Mouse (Mus musculus): ENCODE data around the gene Dscaml1. TPM values are rescaled to one million over a fixed set of nuclear protein-coding genes. Genes with fewer than 3 reads are reported as not detected.

Dscaml1 gene
- polyA plus RNA-seq, 1 experiment from 2014 or later: 0.54 TPM

- H3K27ac ChIP-seq (ENCODE audit: low read length): no peak overlapping the region
- H3K4me3 ChIP-seq (ENCODE audit: low read length): no peak overlapping the region
- no peaks in the 10 kb centered on the region for H3K36me3 ChIP-seq (ENCODE audit: control insufficient read depth, insufficient read depth)
- H3K9ac ChIP-seq (ENCODE audit: low read length): no peak overlapping the region
- no peaks in the 10 kb centered on the region for H3K9me3 ChIP-seq (replicated peaks; ENCODE audit: control insufficient read depth, low read length)
- peaks cover 3% of the 10 kb centered on the region; the same call in 1 of the 2 replicates for H3K27me3 ChIP-seq (ENCODE audit: control insufficient read depth, insufficient read depth, low read length)
- no peak overlapping the region for H3K4me2 ChIP-seq (ENCODE audit: low read depth, low read length)
- no peak for ATAC-seq (replicated peaks; ENCODE audit: extremely low read depth, insufficient read depth, low FRiP score)
- WGBS: 69% methylated on average over 9 of the region's 9 CpGs
- no peaks in the 10 kb centered on the region for H3K4me1 ChIP-seq (ENCODE audit: control insufficient read depth, insufficient read depth, low read length)
Measured at GRCm38 (mm10) chr9:45675931-45676330, 249.5 kb downstream of the Dscaml1 start.

GRCm38 (mm10) chr9:45676578-45676977 lies 250.2 kb downstream of the Dscaml1 start:
- Histone ChIP-seq H3K9me3 (replicated peaks; ENCODE audit: control insufficient read depth, low read length) (no peaks in the 10 kb centered on the region), H3K4me1 (ENCODE audit: control insufficient read depth, insufficient read depth, low read length) (no peaks in the 10 kb centered on the region), H3K27me3 (ENCODE audit: control insufficient read depth, insufficient read depth, low read length) (peaks cover 3% of the 10 kb centered on the region; the same call in 1 of the 2 replicates), H3K36me3 (ENCODE audit: control insufficient read depth, insufficient read depth) (no peaks in the 10 kb centered on the region), H3K27ac (ENCODE audit: low read length) (no peak overlapping the region), H3K9ac (ENCODE audit: low read length) (no peak overlapping the region), H3K4me3 (ENCODE audit: low read length) (no peak overlapping the region), H3K4me2 (ENCODE audit: low read depth, low read length) (no peak overlapping the region)
- 71% methylated on average over 8 of the region's 8 CpGs for WGBS
- ATAC-seq (replicated peaks; ENCODE audit: extremely low read depth, insufficient read depth, low FRiP score): no peak

DNA sequence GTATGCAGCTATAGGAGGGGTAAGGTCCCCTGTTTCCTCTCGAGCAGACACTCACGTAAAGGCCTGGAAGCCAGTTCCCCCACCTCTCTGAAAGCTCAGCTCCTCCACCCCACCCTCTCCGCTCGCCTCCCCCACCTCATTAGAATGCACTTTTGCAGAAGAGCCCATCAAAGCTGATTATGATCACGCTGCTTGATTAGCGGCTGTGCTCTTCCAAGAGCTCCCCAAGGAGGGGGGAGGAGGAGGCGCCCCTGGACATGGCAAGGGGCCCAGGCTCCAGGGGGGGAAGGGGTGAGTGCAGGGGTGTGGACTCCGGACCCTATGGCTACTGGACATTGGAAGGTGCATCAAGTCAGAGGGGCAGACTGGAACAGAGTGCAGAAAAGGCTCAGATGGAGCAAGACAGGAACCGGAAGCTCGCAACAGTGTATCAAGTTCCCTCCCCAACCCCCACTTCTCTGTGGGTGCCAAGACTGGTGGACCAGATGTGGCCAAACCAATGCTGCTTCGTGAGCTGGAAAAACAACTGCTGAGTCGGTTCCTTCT lies 250.9 kb downstream of the Dscaml1 start:
- no peak overlapping the region for H3K4me3 ChIP-seq (ENCODE audit: low read length)
- H3K4me2 ChIP-seq (ENCODE audit: low read depth, low read length): peak overlapping the region; percentile 21; the same call in 1 of the 2 replicates
- no peaks in the 10 kb centered on the region for H3K4me1 ChIP-seq (ENCODE audit: control insufficient read depth, insufficient read depth, low read length)
- 33% methylated on average over 12 of the region's 12 CpGs for WGBS
- H3K36me3 ChIP-seq (ENCODE audit: control insufficient read depth, insufficient read depth): no peaks in the 10 kb centered on the region
- H3K27ac ChIP-seq (ENCODE audit: low read length): no peak overlapping the region
- H3K9me3 ChIP-seq (replicated peaks; ENCODE audit: control insufficient read depth, low read length): no peaks in the 10 kb centered on the region
- ATAC-seq (replicated peaks; ENCODE audit: extremely low read depth, insufficient read depth, low FRiP score): no peak
- peaks cover 3% of the 10 kb centered on the region; the same call in 1 of the 2 replicates for H3K27me3 ChIP-seq (ENCODE audit: control insufficient read depth, insufficient read depth, low read length)
- no peak overlapping the region for H3K9ac ChIP-seq (ENCODE audit: low read length)

GRCm38 (mm10) chr9:45677952-45678663 lies 251.7 kb downstream of the Dscaml1 start:
- Histone ChIP-seq H3K9me3 (replicated peaks; ENCODE audit: control insufficient read depth, low read length) (no peaks in the 10 kb centered on the region), H3K27me3 (ENCODE audit: control insufficient read depth, insufficient read depth, low read length) (peaks cover 3% of the 10 kb centered on the region; the same call in 1 of the 2 replicates), H3K9ac (ENCODE audit: low read length) (no peak overlapping the region), H3K4me2 (ENCODE audit: low read depth, low read length) (no peak overlapping the region), H3K36me3 (ENCODE audit: control insufficient read depth, insufficient read depth) (no peaks in the 10 kb centered on the region), H3K4me3 (ENCODE audit: low read length) (no peak overlapping the region), H3K27ac (ENCODE audit: low read length) (no peak overlapping the region), H3K4me1 (ENCODE audit: control insufficient read depth, insufficient read depth, low read length) (no peaks in the 10 kb centered on the region)
- 66% methylated on average over 8 of the region's 8 CpGs for WGBS
- no peak for ATAC-seq (replicated peaks; ENCODE audit: extremely low read depth, insufficient read depth, low FRiP score)

- H3K27me3 ChIP-seq (ENCODE audit: control insufficient read depth, insufficient read depth, low read length): peaks cover 6% of the 10 kb centered on the region; the same call in 1 of the 2 replicates
- no peak overlapping the region for H3K9ac ChIP-seq (ENCODE audit: low read length)
- no peak overlapping the region for H3K4me2 ChIP-seq (ENCODE audit: low read depth, low read length)
- H3K27ac ChIP-seq (ENCODE audit: low read length): no peak overlapping the region
- WGBS: 61% methylated on average over 4 of the region's 4 CpGs
- ATAC-seq (replicated peaks; ENCODE audit: extremely low read depth, insufficient read depth, low FRiP score): no peak
- H3K4me3 ChIP-seq (ENCODE audit: low read length): no peak overlapping the region
- no peaks in the 10 kb centered on the region for H3K9me3 ChIP-seq (replicated peaks; ENCODE audit: control insufficient read depth, low read length)
- no peaks in the 10 kb centered on the region for H3K4me1 ChIP-seq (ENCODE audit: control insufficient read depth, insufficient read depth, low read length)
- no peaks in the 10 kb centered on the region for H3K36me3 ChIP-seq (ENCODE audit: control insufficient read depth, insufficient read depth)
Measured at GRCm38 (mm10) chr9:45678664-45679026, 252.2 kb downstream of the Dscaml1 start.

DNA sequence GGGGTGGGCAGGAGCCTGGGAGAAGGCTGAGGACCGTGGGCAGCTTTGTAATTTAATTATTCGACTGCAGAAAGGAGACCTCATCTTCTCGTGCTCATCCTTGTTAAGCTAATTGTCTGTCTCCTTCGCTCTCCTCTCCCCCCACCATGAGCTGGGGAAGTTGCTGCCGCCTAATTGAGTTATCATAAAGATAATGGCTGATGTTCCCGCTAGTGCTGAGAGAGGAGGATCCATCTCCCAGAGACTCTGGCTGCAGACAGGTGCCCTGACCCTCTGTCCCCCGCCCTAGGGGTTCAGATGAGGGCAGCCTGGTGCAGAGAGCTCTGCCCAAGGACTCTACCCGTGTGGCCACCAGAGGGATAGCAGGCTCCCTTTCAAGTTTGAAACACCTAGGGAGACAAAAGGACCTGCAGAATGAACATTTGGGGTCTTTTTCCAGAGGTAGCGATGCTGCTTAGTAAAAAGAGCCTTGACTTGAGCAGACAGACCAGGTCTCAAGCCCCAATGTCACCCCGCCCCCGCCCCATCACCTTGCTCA lies 256.1 kb downstream of the Dscaml1 start:
- H3K4me1 ChIP-seq (ENCODE audit: control insufficient read depth, insufficient read depth, low read length): no peaks in the 10 kb centered on the region
- no peak overlapping the region for H3K9ac ChIP-seq (ENCODE audit: low read length)
- H3K9me3 ChIP-seq (replicated peaks; ENCODE audit: control insufficient read depth, low read length): no peaks in the 10 kb centered on the region
- 46% methylated on average over 11 of the region's 11 CpGs for WGBS
- no peak overlapping the region for H3K27ac ChIP-seq (ENCODE audit: low read length)
- no peak for ATAC-seq (replicated peaks; ENCODE audit: extremely low read depth, insufficient read depth, low FRiP score)
- no peak overlapping the region for H3K4me3 ChIP-seq (ENCODE audit: low read length)
- H3K36me3 ChIP-seq (ENCODE audit: control insufficient read depth, insufficient read depth): no peaks in the 10 kb centered on the region
- H3K27me3 ChIP-seq (ENCODE audit: control insufficient read depth, insufficient read depth, low read length): 0 out of 2 replicates have a peak, but pooled peaks cover 6% of the 10 kb centered on the region
- H3K4me2 ChIP-seq (ENCODE audit: low read depth, low read length): no peak overlapping the region

DNA sequence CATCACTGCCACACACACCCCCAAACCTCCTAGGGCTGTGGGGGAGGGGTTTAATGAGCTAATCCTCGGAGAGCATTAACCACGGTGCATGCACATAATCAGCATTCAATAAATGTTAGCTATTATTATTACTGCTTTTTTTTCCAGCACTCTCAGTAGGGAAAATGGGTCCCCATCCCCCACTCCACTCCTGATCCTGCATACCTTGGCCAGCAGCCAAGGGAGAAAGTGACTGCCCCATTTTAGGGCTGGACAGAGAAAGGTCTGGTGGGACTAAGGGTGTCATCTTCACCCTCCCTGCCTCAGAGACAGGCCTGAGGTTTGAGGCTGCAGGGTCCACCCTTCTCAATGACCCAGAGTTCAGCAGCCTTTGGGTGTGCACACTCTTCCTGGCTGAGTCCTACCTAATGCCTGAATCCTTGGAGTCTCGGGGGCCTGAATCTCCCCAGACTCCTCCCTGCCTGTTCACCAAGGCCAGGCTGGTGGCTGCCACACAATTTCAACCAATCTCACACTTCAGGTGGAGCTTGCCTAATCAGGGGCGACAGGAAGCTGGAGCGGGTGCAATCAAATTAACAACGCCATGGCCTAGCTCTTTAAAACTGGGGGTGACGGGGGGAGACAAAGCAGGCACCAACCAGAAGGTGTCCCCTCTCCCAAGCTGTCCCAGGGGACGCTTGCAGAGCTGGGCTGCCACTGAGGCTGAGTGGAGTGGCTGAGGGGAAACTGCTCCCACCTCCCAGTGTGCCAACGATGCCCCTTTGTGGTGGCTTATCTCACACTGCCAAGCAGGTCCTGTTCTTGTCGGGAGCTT lies 267.2 kb downstream of the Dscaml1 start:
- H3K36me3 ChIP-seq (ENCODE audit: control insufficient read depth, insufficient read depth): no peaks in the 10 kb centered on the region
- WGBS: 31% methylated on average over 10 of the region's 10 CpGs
- H3K27me3 ChIP-seq (ENCODE audit: control insufficient read depth, insufficient read depth, low read length): peaks cover 6% of the 10 kb centered on the region
- H3K4me3 ChIP-seq (ENCODE audit: low read length): no peak overlapping the region
- no peak overlapping the region for H3K9ac ChIP-seq (ENCODE audit: low read length)
- no peaks in the 10 kb centered on the region for H3K9me3 ChIP-seq (replicated peaks; ENCODE audit: control insufficient read depth, low read length)
- no peak overlapping the region for H3K27ac ChIP-seq (ENCODE audit: low read length)
- H3K4me1 ChIP-seq (ENCODE audit: control insufficient read depth, insufficient read depth, low read length): peaks cover 8% of the 10 kb centered on the region
- H3K4me2 ChIP-seq (ENCODE audit: low read depth, low read length): no peak overlapping the region
- ATAC-seq (replicated peaks; ENCODE audit: extremely low read depth, insufficient read depth, low FRiP score): no peak; the same call in 1 of the 2 replicates

- Histone ChIP-seq H3K4me3 (ENCODE audit: low read length) (no peak overlapping the region), H3K4me2 (ENCODE audit: low read depth, low read length) (no peak overlapping the region), H3K9me3 (replicated peaks; ENCODE audit: control insufficient read depth, low read length) (no peaks in the 10 kb centered on the region), H3K27me3 (ENCODE audit: control insufficient read depth, insufficient read depth, low read length) (peaks cover 6% of the 10 kb centered on the region), H3K9ac (ENCODE audit: low read length) (no peak overlapping the region), H3K4me1 (ENCODE audit: control insufficient read depth, insufficient read depth, low read length) (peaks cover 8% of the 10 kb centered on the region), H3K27ac (ENCODE audit: low read length) (no peak overlapping the region), H3K36me3 (ENCODE audit: control insufficient read depth, insufficient read depth) (no peaks in the 10 kb centered on the region)
- no peak for ATAC-seq (replicated peaks; ENCODE audit: extremely low read depth, insufficient read depth, low FRiP score)
- WGBS: 25% methylated on average over 2 of the region's 2 CpGs
Measured at GRCm38 (mm10) chr9:45694256-45694655, 267.8 kb downstream of the Dscaml1 start.

Data from heart, embryonic 16.5 days (tissue).